In genomic region chr8:27679164-27679563, GRCm38 (mm10) we compare ENCODE assay signal across 9 mouse cellular contexts.
A peak's percentile ranks its signal among the peaks of the same experiment; 100 is the strongest.
DNase-seq lines count a peak whose midpoint lies in the region; ATAC-seq and TF ChIP-seq lines count a peak whose summit lies in the region.
"Had no signal": no experiment of that assay in that cellular context is flagged by ENCODE, and none has a peak within 500 bp of the region (broad histone marks: within the 10 kb centered on the region; RNA-seq: fewer than 3 reads in every experiment).

No protein-coding gene starts in this region.

- H3K4me2 ChIP-seq in forebrain, embryonic 15.5 days (replicated peaks) = no peak overlapping the region
- no peak overlapping the region for H3K4me2 ChIP-seq in neural tube, embryonic 12.5 days (replicated peaks)
- H3K4me2 ChIP-seq: liver, embryonic 13.5 days had no signal

- no peaks in the 10 kb centered on the region for H3K9me3 ChIP-seq in forebrain, embryonic 15.5 days
- no peaks in the 10 kb centered on the region for H3K9me3 ChIP-seq in neural tube, embryonic 12.5 days
- H3K9me3 ChIP-seq: liver, embryonic 13.5 days had no signal

- WGBS in forebrain, embryonic 15.5 days = 8% methylated on average over 2 of the region's 2 CpGs
- 3% methylated on average over 2 of the region's 2 CpGs for WGBS in kidney, adult 2 months
- WGBS in neural tube, embryonic 12.5 days = 13% methylated on average over 2 of the region's 2 CpGs

- intact Hi-C loops in left cerebral cortex, postnatal 4 days (cut with DNase I) = no loop called here

- peak; percentile 11 for DNase-seq in heart, adult 8-10 months (ENCODE audit: low spot score)
- no peak for DNase-seq in heart, adult 9 months (ENCODE audit: low spot score in 2 of 2)
- peak; percentile 79 for DNase-seq in brain, embryonic 14.5 days (ENCODE audit: low read depth)
- DNase-seq in kidney, adult 2 months = peak; percentile 35
- peak; percentile 53 for DNase-seq in left cerebral cortex, postnatal 4 days
- DNase-seq in T-cell, adult 2 months (ENCODE audit: low spot score) = no peak
- DNase-seq: liver, embryonic 13.5 days had no signal

- no peak overlapping the region for H3K27ac ChIP-seq in forebrain, embryonic 15.5 days (replicated peaks)
- no peak overlapping the region for H3K27ac ChIP-seq in kidney, adult 2 months (ENCODE audit: insufficient read depth, low read depth, low read length)
- no peak overlapping the region for H3K27ac ChIP-seq in neural tube, embryonic 12.5 days
- H3K27ac ChIP-seq: liver, embryonic 13.5 days had no signal

- TF ChIP-seq POLR2A in brain, embryonic 14.5 days (IDR thresholded peaks at IDR 0.05; ENCODE audit: borderline replicate concordance, extremely low read depth, insufficient read depth, insufficient read length, poor library complexity, severe bottlenecking) = no peak
- TF ChIP-seq POLR2A in kidney, adult 2 months (IDR thresholded peaks at IDR 0.05; ENCODE audit: low read depth, low read length) = no peak

- TF ChIP-seq CTCF in brain, embryonic 14.5 days (IDR thresholded peaks at IDR 0.05; ENCODE audit: borderline replicate concordance, extremely low read depth, insufficient read depth, insufficient read length) = peak; percentile 81
- peak; percentile 55 for TF ChIP-seq CTCF in kidney, adult 2 months (conservative IDR thresholded peaks at IDR 0.05; ENCODE audit: insufficient read depth, insufficient read length, low read depth, low read length)

- peaks cover 12% of the 10 kb centered on the region; the same call in 1 of the 2 replicates for H3K4me1 ChIP-seq in forebrain, embryonic 15.5 days
- no peaks in the 10 kb centered on the region for H3K4me1 ChIP-seq in kidney, adult 2 months (ENCODE audit: control insufficient read depth, insufficient read depth, low read length)
- H3K4me1 ChIP-seq in neural tube, embryonic 12.5 days = no peaks in the 10 kb centered on the region
- H3K4me1 ChIP-seq: liver, embryonic 13.5 days had no signal

- ATAC-seq in forebrain, embryonic 15.5 days (replicated peaks) = peak; percentile 87
- ATAC-seq in neural tube, embryonic 12.5 days (ENCODE audit: low FRiP score, low read depth) = peak; percentile 76

- H3K4me3 ChIP-seq in forebrain, embryonic 15.5 days = no peak overlapping the region
- no peak overlapping the region for H3K4me3 ChIP-seq in kidney, adult 2 months (ENCODE audit: insufficient read depth, low read depth, low read length)
- H3K4me3 ChIP-seq in neural tube, embryonic 12.5 days = no peak overlapping the region
- H3K4me3 ChIP-seq: liver, embryonic 13.5 days had no signal

- H3K36me3 ChIP-seq in forebrain, embryonic 15.5 days = no peaks in the 10 kb centered on the region
- no peaks in the 10 kb centered on the region for H3K36me3 ChIP-seq in kidney, adult 2 months (ENCODE audit: control insufficient read depth, insufficient read depth, low read length)
- no peaks in the 10 kb centered on the region for H3K36me3 ChIP-seq in neural tube, embryonic 12.5 days
- H3K36me3 ChIP-seq: liver, embryonic 13.5 days had no signal

- no peaks in the 10 kb centered on the region for H3K27me3 ChIP-seq in forebrain, embryonic 15.5 days
- H3K27me3 ChIP-seq in kidney, adult 2 months (replicated peaks; ENCODE audit: control insufficient read depth, insufficient read depth, low read length) = no peaks in the 10 kb centered on the region
- no peaks in the 10 kb centered on the region for H3K27me3 ChIP-seq in neural tube, embryonic 12.5 days (replicated peaks)
- H3K27me3 ChIP-seq: liver, embryonic 13.5 days had no signal

- no peak overlapping the region for H3K9ac ChIP-seq in forebrain, embryonic 15.5 days (replicated peaks)
- H3K9ac ChIP-seq in neural tube, embryonic 12.5 days = no peak overlapping the region
- H3K9ac ChIP-seq: liver, embryonic 13.5 days had no signal

Comparison
In these comparisons a context has a peak if more than half of its experiments do, and no peak if none do; other contexts are left out.
1. DNase-seq: peak in heart, adult 8-10 months (single experiment), brain, embryonic 14.5 days (single experiment), kidney, adult 2 months (single experiment) and left cerebral cortex, postnatal 4 days (single experiment); none in heart, adult 9 months (0 of 2) and T-cell, adult 2 months (single experiment).